29 mouse cellular contexts compared by ENCODE assay signal in genomic region chr2:140060092-140060867, GRCm38 (mm10). TPM values are rescaled to one million over a fixed set of nuclear protein-coding genes. Genes with fewer than 3 reads are reported as not detected.
DNase-seq lines count a peak whose midpoint lies in the region; ATAC-seq lines count a peak whose summit lies in the region.
"Had no signal": no experiment of that assay in that cellular context is flagged by ENCODE, and none has a peak within 500 bp of the region (broad histone marks: within the 10 kb centered on the region; RNA-seq: fewer than 3 reads in every experiment).

No protein-coding gene starts in this region.

- 61% methylated on average over 4 of the region's 4 CpGs for WGBS in liver, embryonic 13.5 days (ENCODE audit: insufficient replicate concordance)

- no peak overlapping the region for H3K27ac ChIP-seq in liver, embryonic 13.5 days
- H3K27ac ChIP-seq: embryonic facial prominence, embryonic 12.5 days; hindbrain, embryonic 13.5 days; kidney, embryonic 15.5 days; layer of hippocampus, adult 2 months; left cerebral cortex, adult 2 months; midbrain, embryonic 12.5 days; neural tube, embryonic 13.5 days had no signal

- no peaks in the 10 kb centered on the region for H3K9me3 ChIP-seq in liver, embryonic 13.5 days (replicated peaks)
- H3K9me3 ChIP-seq: embryonic facial prominence, embryonic 12.5 days; hindbrain, embryonic 13.5 days; kidney, embryonic 15.5 days; midbrain, embryonic 12.5 days; neural tube, embryonic 13.5 days had no signal

- H3K27me3 ChIP-seq in liver, embryonic 13.5 days, result no peaks in the 10 kb centered on the region
- H3K27me3 ChIP-seq: CH12.LX; embryonic facial prominence, embryonic 12.5 days; hindbrain, embryonic 13.5 days; kidney, embryonic 15.5 days; midbrain, embryonic 12.5 days; neural tube, embryonic 13.5 days had no signal

- no peak for DNase-seq in liver, embryonic 13.5 days
- no peak for DNase-seq in left cerebral cortex, adult 9 months (ENCODE audit: low spot score in 2 of 2)
- DNase-seq in kidney, postnatal 10 days, result no peak
- DNase-seq in kidney, adult 18-20 months, result no peak
- DNase-seq: adrenal gland, postnatal 10 days; B cell, adult 2 months; cerebellum, adult 11 months; cerebellum, adult 9-10 months; cerebellum, postnatal 36 days; embryo, embryonic 11 days; gastrocnemius, postnatal 14 days; heart, postnatal 4 days; kidney, adult 11 months; kidney, postnatal 36 days; left cerebral cortex, postnatal 4 days; lung, embryonic 14.5 days; lung, postnatal 14 days had no signal

- H3K9ac ChIP-seq in liver, embryonic 13.5 days, result no peak overlapping the region
- H3K9ac ChIP-seq: embryonic facial prominence, embryonic 12.5 days; hindbrain, embryonic 13.5 days; kidney, embryonic 15.5 days; lung, embryonic 14.5 days; midbrain, embryonic 12.5 days; neural tube, embryonic 13.5 days had no signal

- peaks cover 47% of the 10 kb centered on the region for H3K4me1 ChIP-seq in liver, embryonic 13.5 days (replicated peaks)
- H3K4me1 ChIP-seq: embryonic facial prominence, embryonic 12.5 days; hindbrain, embryonic 13.5 days; midbrain, embryonic 12.5 days; neural tube, embryonic 13.5 days had no signal

- H3K4me2 ChIP-seq in liver, embryonic 13.5 days, result no peak overlapping the region
- H3K4me2 ChIP-seq: embryonic facial prominence, embryonic 12.5 days; heart, embryonic 11.5 days; hindbrain, embryonic 13.5 days; kidney, embryonic 15.5 days; lung, embryonic 14.5 days; midbrain, embryonic 12.5 days; neural tube, embryonic 13.5 days had no signal

- no peak overlapping the region for H3K4me3 ChIP-seq in liver, embryonic 13.5 days (replicated peaks)
- H3K4me3 ChIP-seq: embryonic facial prominence, embryonic 12.5 days; hindbrain, embryonic 13.5 days; kidney, embryonic 15.5 days; layer of hippocampus, adult 2 months; left cerebral cortex, adult 2 months; midbrain, embryonic 12.5 days; neural tube, embryonic 13.5 days had no signal

- peaks cover 12% of the 10 kb centered on the region for H3K36me3 ChIP-seq in liver, embryonic 13.5 days
- H3K36me3 ChIP-seq: embryonic facial prominence, embryonic 12.5 days had no signal

- ATAC-seq in CD4-positive, CD25-positive, alpha-beta regulatory T cell, adult 4 months, result peak; percentile 65
- peak; percentile 27; the same call in 1 of the 2 replicates for ATAC-seq in common myeloid progenitor, adult 5-6 weeks (replicated peaks; ENCODE audit: low read depth, poor library complexity, severe bottlenecking)
- peak; percentile 80 for ATAC-seq in liver, embryonic 13.5 days (ENCODE audit: low read depth)
- ATAC-seq in megakaryocyte progenitor cell, adult 5-6 weeks (replicated peaks; ENCODE audit: poor library complexity), result peak; percentile 57

RNA-seq across cellular contexts. Expression of gene Tasp1, which starts 6.3 kb away (rescaled TPM):
- 100 to 1,000 TPM; 113 to 114 TPM for polyA plus RNA-seq in CD4-positive, CD25-positive, alpha-beta regulatory T cell, adult 4 months (2017; shearing (Covaris generic))
- total RNA-seq in common myeloid progenitor, adult 5-6 weeks (2017), result 25.8 and 26.5 TPM in 2 replicates
- polyA plus RNA-seq in liver, embryonic 13.5 days (2015; fragmentation: Nextera tagmentation; extraction: Ambion mirVana), result 18.4 and 19.7 TPM in 2 replicates
- 18.0 and 19.6 TPM in 2 replicates for total RNA-seq in megakaryocyte progenitor cell, adult 5-6 weeks (2015)
- 22.2 and 29.6 TPM in 2 replicates for total RNA-seq in megakaryocyte progenitor cell, adult 5-6 weeks (2017)

Comparison
In these comparisons a context has a peak if more than half of its experiments do, and no peak if none do; other contexts are left out.
1. ATAC-seq: peak in every context shown above with its lines; median percentile 80 in liver, embryonic 13.5 days; 65 in CD4-positive, CD25-positive, alpha-beta regulatory T cell, adult 4 months; 57 in megakaryocyte progenitor cell, adult 5-6 weeks; 27 in common myeloid progenitor, adult 5-6 weeks.